Mouse (Mus musculus) G1E (cell line): ENCODE results near the gene Irf3. TPM values are rescaled to one million over a fixed set of nuclear protein-coding genes. Genes with fewer than 3 reads are reported as not detected.

ENCODE experiments used
- ATAC-seq: 2 replicates; pipeline ENCODE4 v1.8.0; 2016; ENCODE audit warnings: mild to moderate bottlenecking; ENCODE audit not compliant: insufficient number of reproducible peaks, poor library complexity, low FRiP score, severe bottlenecking; ENCODE audit errors: extremely low read depth
- DNase-seq: peaks from one replicate; pipeline ENCODE4 v3.0.0; 2012; ENCODE audit warnings: low spot score
- H3K27me3 ChIP-seq: 2 replicates; pipeline ENCODE4 v1.6.1; 2012; ENCODE audit warnings: mild to moderate bottlenecking, low read length, inconsistent platforms; ENCODE audit not compliant: insufficient read depth
- H3K36me3 ChIP-seq: replicated peaks from 2 replicates; pipeline ENCODE3; 2012; ENCODE audit warnings: mild to moderate bottlenecking, inconsistent platforms
- H3K4me1 ChIP-seq: 2 replicates; pipeline ENCODE4 v1.6.1; 2012; ENCODE audit warnings: low read depth, low read length, inconsistent platforms, mixed read lengths; ENCODE audit not compliant: insufficient read depth
- H3K4me3 ChIP-seq: 2 replicates; pipeline ENCODE4 v1.5.1; 2012; ENCODE audit warnings: low read depth, mild to moderate bottlenecking, inconsistent platforms, low read length, moderate library complexity, mixed read lengths
- H3K9me3 ChIP-seq: replicated peaks from 2 replicates; pipeline ENCODE4 v1.6.1; 2012; ENCODE audit warnings: inconsistent platforms
- CTCF ChIP-seq: IDR thresholded peaks from 2 replicates; pipeline ENCODE4 v1.5.1; 2012; ENCODE audit warnings: low read depth, low read length, inconsistent platforms, mixed read lengths
- GATA1 ChIP-seq: IDR thresholded peaks from 2 replicates; pipeline ENCODE4 v1.6.1; 2012; ENCODE audit warnings: borderline replicate concordance, low read length, inconsistent platforms, mixed read lengths
- GATA2 ChIP-seq: IDR thresholded peaks from 2 replicates; pipeline ENCODE4 v1.6.1; 2012; ENCODE audit warnings: low read depth, low read length, inconsistent platforms, borderline replicate concordance
- POLR2AphosphoS5 ChIP-seq: IDR thresholded peaks from 2 replicates; pipeline ENCODE4 v1.6.1; 2012; ENCODE audit warnings: low read depth, low read length, inconsistent platforms; ENCODE audit not compliant: insufficient replicate concordance
- TAL1 ChIP-seq: conservative IDR thresholded peaks from 2 replicates; pipeline ENCODE4 v1.6.1; 2012; ENCODE audit warnings: low read depth, low read length, inconsistent platforms, mixed read lengths
- polyA plus RNA-seq: library from polyadenylated mRNA; stranded (reverse); fragments of >175 nt; gene quantifications from 2 replicates; pipeline ENCODE4 v1.2.3, GENCODE M21; 2012
- total RNA-seq, 2 experiments: library from RNA; stranded (forward) in 1 of 2; stranded (reverse) in 1 of 2; fragments of 200-1000 nt in 1 of 2; fragments of >200 nt in 1 of 2; fragmentation: Nextera tagmentation in 1 of 2; gene quantifications; 2 replicates each; pipeline ENCODE4 v1.2.3; 2014 to 2017

Irf3 gene
- total and polyA plus RNA-seq, 3 experiments = 65.6 to 135 (median 107) TPM

DNA sequence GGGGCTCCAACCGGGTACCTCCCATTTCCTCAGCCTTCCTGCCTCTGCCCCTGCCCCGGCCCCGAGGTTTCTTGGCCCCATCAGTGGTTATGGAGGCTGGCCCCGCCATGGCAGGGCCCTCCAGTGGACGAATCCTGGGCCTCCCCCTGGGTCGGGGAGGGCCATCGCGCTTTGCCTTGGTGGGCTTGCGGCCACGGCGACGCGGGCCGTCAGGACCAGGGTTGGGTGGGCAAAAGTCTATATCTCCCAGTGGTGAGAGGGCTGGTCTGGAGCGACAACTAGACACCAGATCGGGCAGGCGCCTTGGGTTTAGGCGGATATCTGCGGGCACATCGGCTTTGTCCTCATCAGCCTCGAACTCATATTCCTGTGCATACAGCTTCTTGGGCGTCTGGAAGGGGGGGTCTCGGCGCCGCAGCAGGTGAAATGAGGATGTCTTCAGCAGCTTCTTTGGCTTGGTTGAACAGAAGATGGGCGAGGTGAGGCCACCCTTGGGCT, 49.5 kb downstream of the Irf3 start:
- Histone ChIP-seq H3K4me3 (no peak overlapping the region), H3K27me3 (no peaks in the 10 kb centered on the region), H3K9me3 (no peaks in the 10 kb centered on the region), H3K36me3 (peaks cover 98% of the 10 kb centered on the region), H3K4me1 (peaks cover 48% of the 10 kb centered on the region)
- TF ChIP-seq TAL1 (no peak), GATA2 (no peak), GATA1 (no peak), CTCF (no peak)
- DNase-seq = no peak
- no peak for ATAC-seq

GRCm38 (mm10) chr7:45047491-45047890, 50.0 kb downstream of the Irf3 start:
- H3K4me1 ChIP-seq = peaks cover 53% of the 10 kb centered on the region
- H3K27me3 ChIP-seq = no peaks in the 10 kb centered on the region
- DNase-seq = no peak
- TF ChIP-seq GATA2 (no peak), CTCF (no peak), TAL1 (no peak), POLR2AphosphoS5 (no peak), GATA1 (no peak)
- no peak for ATAC-seq
- no peak overlapping the region for H3K4me3 ChIP-seq
- peaks cover 92% of the 10 kb centered on the region for H3K36me3 ChIP-seq
- H3K9me3 ChIP-seq = no peaks in the 10 kb centered on the region

DNA sequence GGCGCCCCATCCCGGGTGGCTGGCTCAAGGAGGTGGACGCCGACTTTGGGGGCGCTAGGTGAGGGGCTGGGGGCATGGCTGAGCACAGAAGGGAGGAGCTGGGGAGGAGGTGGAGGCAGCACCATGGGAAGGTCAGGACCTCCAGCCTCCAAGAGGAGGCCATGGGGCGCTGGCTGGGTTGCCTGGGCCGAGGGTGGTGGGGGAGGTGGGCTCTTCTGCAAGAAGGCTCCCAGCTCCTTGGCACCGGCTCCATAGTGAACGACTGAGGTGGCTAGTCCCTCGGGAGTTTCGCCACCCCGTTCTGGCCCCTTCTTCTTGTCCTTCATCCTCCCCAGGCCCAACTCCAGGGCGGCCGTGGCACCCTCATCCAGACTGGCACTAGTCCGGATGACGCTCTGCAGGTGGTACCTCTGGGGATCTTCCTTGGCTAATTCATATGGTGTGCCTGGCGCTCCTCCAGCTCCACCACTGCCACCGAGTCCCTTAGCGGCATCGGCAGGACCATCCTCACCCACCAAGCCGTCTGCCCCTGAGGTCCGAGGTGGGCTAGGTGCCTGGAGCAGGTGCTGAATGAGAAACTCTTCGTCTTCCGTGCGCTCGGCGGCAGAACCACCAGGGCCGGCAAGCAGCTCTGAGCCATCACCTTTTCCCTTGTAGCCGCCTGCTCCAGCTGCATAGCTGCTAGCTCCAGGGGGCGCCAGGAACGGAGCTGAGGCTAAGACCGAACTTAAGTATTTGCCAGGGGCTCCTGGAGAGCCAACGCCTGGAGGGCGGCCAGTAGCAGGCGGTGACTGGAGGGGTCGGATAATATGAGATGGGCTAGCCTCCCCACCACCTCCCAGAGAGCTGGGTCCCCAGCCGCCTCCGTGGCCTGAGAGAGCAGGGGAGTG, 50.8 kb downstream of the Irf3 start:
- Histone ChIP-seq H3K36me3 (peaks cover 84% of the 10 kb centered on the region), H3K4me3 (no peak overlapping the region), H3K27me3 (no peaks in the 10 kb centered on the region), H3K4me1 (peaks cover 48% of the 10 kb centered on the region), H3K9me3 (no peaks in the 10 kb centered on the region)
- ATAC-seq (no peak), DNase-seq (no peak)
- TF ChIP-seq POLR2AphosphoS5 = no peak

DNA sequence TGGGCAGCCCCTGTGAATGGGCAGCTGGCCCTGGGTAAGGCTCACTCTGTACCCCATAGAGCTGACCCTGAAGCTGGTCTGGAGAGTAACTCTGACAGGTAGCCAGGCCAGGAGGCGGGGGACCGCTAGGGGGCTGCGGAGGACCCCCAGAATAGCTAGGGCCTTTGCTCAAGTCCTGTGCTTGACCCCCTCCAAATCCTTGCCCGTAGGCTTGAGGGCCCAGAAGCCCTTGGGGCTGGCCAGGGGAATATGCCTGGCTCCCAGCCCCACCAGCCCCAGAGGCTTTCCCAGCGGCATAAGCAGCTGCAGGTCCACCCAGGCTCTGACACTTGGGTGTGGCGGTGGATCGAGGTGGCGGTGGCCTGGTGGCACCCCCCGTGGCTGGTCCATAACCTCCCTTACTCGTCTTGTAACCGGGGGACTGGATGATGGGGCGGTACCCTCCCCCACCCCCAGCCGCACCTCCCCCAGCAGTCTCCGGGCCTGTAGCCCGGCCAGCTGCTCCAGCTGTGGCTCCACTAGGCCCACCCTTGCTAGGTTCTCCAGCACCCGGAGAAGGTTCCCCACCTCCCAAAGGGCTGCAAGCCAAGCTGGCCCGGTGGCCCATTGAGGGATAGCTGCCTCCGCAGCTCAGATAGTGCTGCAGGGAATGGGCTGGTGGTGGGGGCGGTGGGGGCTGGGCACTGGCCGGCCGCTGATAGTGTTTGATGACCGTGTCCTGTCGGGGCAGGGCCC, 51.6 kb downstream of the Irf3 start:
- Histone ChIP-seq H3K36me3 (peaks cover 76% of the 10 kb centered on the region), H3K4me1 (peaks cover 53% of the 10 kb centered on the region), H3K4me3 (no peak overlapping the region), H3K27me3 (no peaks in the 10 kb centered on the region), H3K9me3 (no peaks in the 10 kb centered on the region)
- DNase-seq (no peak), ATAC-seq (no peak)
- TF ChIP-seq POLR2AphosphoS5 (no peak), GATA1 (no peak), CTCF (no peak), GATA2 (no peak), TAL1 (no peak)

GRCm38 (mm10) chr7:45050945-45051600, 53.6 kb downstream of the Irf3 start:
- Histone ChIP-seq H3K4me3 (peak overlapping the region; percentile 85), H3K4me1 (peaks cover 58% of the 10 kb centered on the region), H3K36me3 (peaks cover 57% of the 10 kb centered on the region), H3K27me3 (no peaks in the 10 kb centered on the region), H3K9me3 (no peaks in the 10 kb centered on the region)
- peak; percentile 47 for ATAC-seq
- TF ChIP-seq GATA1 (no peak), CTCF (no peak), TAL1 (no peak), GATA2 (no peak), POLR2AphosphoS5 (no peak)
- peak; percentile 83 for DNase-seq

GRCm38 (mm10) chr7:45051601-45051974, 54.1 kb downstream of the Irf3 start:
- H3K4me3 ChIP-seq = peak overlapping the region; percentile 85
- peaks cover 51% of the 10 kb centered on the region for H3K36me3 ChIP-seq
- H3K27me3 ChIP-seq = no peaks in the 10 kb centered on the region
- DNase-seq = no peak
- no peaks in the 10 kb centered on the region for H3K9me3 ChIP-seq
- peaks cover 58% of the 10 kb centered on the region for H3K4me1 ChIP-seq
- no peak for TF ChIP-seq GATA1
- TF ChIP-seq POLR2AphosphoS5 = no peak
- TF ChIP-seq CTCF = no peak
- TF ChIP-seq TAL1 = no peak
- TF ChIP-seq GATA2 = no peak
- no peak for ATAC-seq

Other genes starting within 250 kb of the Irf3 start
Only the 20 nearest of the 37 such genes appear.
- gene Pnkp, start 140.5 kb upstream of the Irf3 start, total RNA-seq (2014; fragmentation: Nextera tagmentation) = 20.5 and 35.8 TPM in 2 replicates
- gene Pnkp, start 140.5 kb upstream of the Irf3 start, total RNA-seq (2017) = 28.2 and 36.2 TPM in 2 replicates
- gene Pnkp, start 140.5 kb upstream of the Irf3 start, polyA plus RNA-seq = 33.0 and 35.9 TPM in 2 replicates
- 65.9 and 75.4 TPM in 2 replicates for gene Ptov1, start 127.9 kb upstream of the Irf3 start, total RNA-seq (2014; fragmentation: Nextera tagmentation)
- gene Ptov1, start 127.9 kb upstream of the Irf3 start, total RNA-seq (2017) = 27.2 and 33.2 TPM in 2 replicates
- 145 and 150 TPM in 2 replicates for gene Ptov1, start 127.9 kb upstream of the Irf3 start, polyA plus RNA-seq
- gene Med25, start 104.9 kb upstream of the Irf3 start, total RNA-seq (2014; fragmentation: Nextera tagmentation) = 77.5 and 96.6 TPM in 2 replicates
- 14.0 and 16.5 TPM in 2 replicates for gene Med25, start 104.9 kb upstream of the Irf3 start, total RNA-seq (2017)
- 367 and 482 TPM in 2 replicates for gene Med25, start 104.9 kb upstream of the Irf3 start, polyA plus RNA-seq
- 13.6 and 17.8 TPM in 2 replicates for gene Fuz, start 101.6 kb upstream of the Irf3 start, total RNA-seq (2014; fragmentation: Nextera tagmentation)
- 16.8 and 19.0 TPM in 2 replicates for gene Fuz, start 101.6 kb upstream of the Irf3 start, total RNA-seq (2017)
- gene Fuz, start 101.6 kb upstream of the Irf3 start, polyA plus RNA-seq = 37.5 and 49.0 TPM in 2 replicates
- 68.8 and 98.0 TPM in 2 replicates for gene Ap2a1, start 68.2 kb upstream of the Irf3 start, total RNA-seq (2014; fragmentation: Nextera tagmentation)
- 19.8 and 30.8 TPM in 2 replicates for gene Ap2a1, start 68.2 kb upstream of the Irf3 start, total RNA-seq (2017)
- gene Ap2a1, start 68.2 kb upstream of the Irf3 start, polyA plus RNA-seq = 92.1 and 98.8 TPM in 2 replicates
- gene Tsks, start 54.4 kb upstream of the Irf3 start, total RNA-seq (2014; fragmentation: Nextera tagmentation) = not detected in 2 replicates
- not detected in 2 replicates for gene Tsks, start 54.4 kb upstream of the Irf3 start, total RNA-seq (2017)
- 0.29 and 0.44 TPM in 2 replicates for gene Tsks, start 54.4 kb upstream of the Irf3 start, polyA plus RNA-seq
- gene Cpt1c, start 22.8 kb upstream of the Irf3 start, total RNA-seq (2014; fragmentation: Nextera tagmentation) = 0.53 and 2.4 TPM in 2 replicates
- gene Cpt1c, start 22.8 kb upstream of the Irf3 start, total RNA-seq (2017) = 0.11 and 0.23 TPM in 2 replicates
- gene Cpt1c, start 22.8 kb upstream of the Irf3 start, polyA plus RNA-seq = 0.28 and 0.33 TPM in 2 replicates
- 165 and 169 TPM in 2 replicates for gene Prmt1, start 11.1 kb upstream of the Irf3 start, total RNA-seq (2014; fragmentation: Nextera tagmentation)
- 97.2 and 113 TPM in 2 replicates for gene Prmt1, start 11.1 kb upstream of the Irf3 start, total RNA-seq (2017)
- 89.5 and 105 TPM in 2 replicates for gene Prmt1, start 11.1 kb upstream of the Irf3 start, polyA plus RNA-seq
- gene Bcl2l12, start 1.1 kb downstream of the Irf3 start, total RNA-seq (2014; fragmentation: Nextera tagmentation) = 11.1 and 13.9 TPM in 2 replicates
- gene Bcl2l12, start 1.1 kb downstream of the Irf3 start, total RNA-seq (2017) = 15.6 and 20.4 TPM in 2 replicates
- 65.9 and 74.6 TPM in 2 replicates for gene Bcl2l12, start 1.1 kb downstream of the Irf3 start, polyA plus RNA-seq
- 66.0 and 111 TPM in 2 replicates for gene Scaf1, start 18.7 kb downstream of the Irf3 start, total RNA-seq (2014; fragmentation: Nextera tagmentation)
- 11.3 and 13.5 TPM in 2 replicates for gene Scaf1, start 18.7 kb downstream of the Irf3 start, total RNA-seq (2017)
- 203 and 244 TPM in 2 replicates for gene Scaf1, start 18.7 kb downstream of the Irf3 start, polyA plus RNA-seq
- gene Rras, start 20.3 kb downstream of the Irf3 start, total RNA-seq (2014; fragmentation: Nextera tagmentation) = 16.3 and 22.1 TPM in 2 replicates
- 3.1 and 3.2 TPM in 2 replicates for gene Rras, start 20.3 kb downstream of the Irf3 start, total RNA-seq (2017)
- 5.6 and 6.9 TPM in 2 replicates for gene Rras, start 20.3 kb downstream of the Irf3 start, polyA plus RNA-seq
- gene Prr12, start 55.2 kb downstream of the Irf3 start, total RNA-seq (2014; fragmentation: Nextera tagmentation) = 36.7 and 42.4 TPM in 2 replicates
- 1.6 and 2.0 TPM in 2 replicates for gene Prr12, start 55.2 kb downstream of the Irf3 start, total RNA-seq (2017)
- gene Prr12, start 55.2 kb downstream of the Irf3 start, polyA plus RNA-seq = 91.6 and 98.4 TPM in 2 replicates
- 43.6 and 49.1 TPM in 2 replicates for gene Nosip, start 64.8 kb downstream of the Irf3 start, total RNA-seq (2014; fragmentation: Nextera tagmentation)
- 38.9 and 49.4 TPM in 2 replicates for gene Nosip, start 64.8 kb downstream of the Irf3 start, total RNA-seq (2017)
- 104 and 110 TPM in 2 replicates for gene Nosip, start 64.8 kb downstream of the Irf3 start, polyA plus RNA-seq
- 11.5 and 17.8 TPM in 2 replicates for gene Prrg2, start 65.0 kb downstream of the Irf3 start, total RNA-seq (2014; fragmentation: Nextera tagmentation)
- gene Prrg2, start 65.0 kb downstream of the Irf3 start, total RNA-seq (2017) = 6.8 and 9.5 TPM in 2 replicates
- 34.7 and 38.8 TPM in 2 replicates for gene Prrg2, start 65.0 kb downstream of the Irf3 start, polyA plus RNA-seq
- 0.49 TPM in 1 of 2 replicates, not detected in the other for gene Rcn3, start 94.6 kb downstream of the Irf3 start, total RNA-seq (2014; fragmentation: Nextera tagmentation)
- not detected in 2 replicates for gene Rcn3, start 94.6 kb downstream of the Irf3 start, total RNA-seq (2017)
- gene Rcn3, start 94.6 kb downstream of the Irf3 start, polyA plus RNA-seq = 0.31 and 0.33 TPM in 2 replicates
- not detected in 2 replicates for gene Fcgrt, start 106.2 kb downstream of the Irf3 start, total RNA-seq (2014; fragmentation: Nextera tagmentation)
- not detected in 2 replicates for gene Fcgrt, start 106.2 kb downstream of the Irf3 start, total RNA-seq (2017)
- not detected in 2 replicates for gene Fcgrt, start 106.2 kb downstream of the Irf3 start, polyA plus RNA-seq
- gene Rps11, start 126.8 kb downstream of the Irf3 start, total RNA-seq (2014; fragmentation: Nextera tagmentation) = 916 and 1,000 TPM in 2 replicates
- gene Rps11, start 126.8 kb downstream of the Irf3 start, total RNA-seq (2017) = 1,298 and 1,329 TPM in 2 replicates
- 151 and 217 TPM in 2 replicates for gene Rps11, start 126.8 kb downstream of the Irf3 start, polyA plus RNA-seq
- 1,386 and 1,478 TPM in 2 replicates for gene Rpl13a, start 131.1 kb downstream of the Irf3 start, total RNA-seq (2014; fragmentation: Nextera tagmentation)
- gene Rpl13a, start 131.1 kb downstream of the Irf3 start, total RNA-seq (2017) = 2,356 and 2,406 TPM in 2 replicates
- gene Rpl13a, start 131.1 kb downstream of the Irf3 start, polyA plus RNA-seq = 5,469 and 6,084 TPM in 2 replicates
- not detected in 2 replicates for gene Gm45713, start 138.6 kb downstream of the Irf3 start, total RNA-seq (2014; fragmentation: Nextera tagmentation)
- gene Gm45713, start 138.6 kb downstream of the Irf3 start, total RNA-seq (2017) = 0.16 and 0.23 TPM in 2 replicates
- gene Gm45713, start 138.6 kb downstream of the Irf3 start, polyA plus RNA-seq = 1.0 and 1.3 TPM in 2 replicates
- 75.7 and 76.5 TPM in 2 replicates for gene Flt3l, start 138.8 kb downstream of the Irf3 start, total RNA-seq (2014; fragmentation: Nextera tagmentation)
- 41.0 and 48.6 TPM in 2 replicates for gene Flt3l, start 138.8 kb downstream of the Irf3 start, total RNA-seq (2017)
- 31.7 and 38.8 TPM in 2 replicates for gene Flt3l, start 138.8 kb downstream of the Irf3 start, polyA plus RNA-seq